Mouse (Mus musculus): ENCODE measurements around the gene Rtn4rl1.

Gene Rtn4rl1

GRCm38 (mm10) chr11:75190371-75190724 lies 3.2 kb upstream of the Rtn4rl1 start:
- DNase-seq: peak; percentile 90

- no peak for DNase-seq
These were observed 2.6 kb upstream of the Rtn4rl1 start, which contains the start of gene Dph1 for GRCm38 (mm10) chr11:75190905-75191441. Gene Dph1 (minus strand): TSS chr11:75191241.

DNA sequence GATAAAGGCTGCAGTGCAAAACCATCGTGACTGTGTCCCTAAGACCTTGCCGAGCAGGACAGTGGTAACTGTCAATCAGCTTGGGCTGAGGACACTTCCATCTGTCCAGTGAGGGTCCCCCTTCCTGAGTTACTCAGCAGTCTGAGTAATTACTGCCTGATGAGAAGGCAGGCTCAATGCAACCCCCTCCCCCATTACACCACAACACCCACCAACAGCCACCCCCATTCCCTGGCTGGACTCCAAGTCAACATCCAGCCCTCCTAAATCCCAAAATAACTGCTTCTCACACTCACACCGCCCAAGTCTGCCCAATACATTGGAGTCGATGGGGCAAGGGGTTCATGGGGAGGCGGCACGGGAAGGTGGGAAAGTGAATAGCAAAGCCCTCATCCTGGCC lies 1.7 kb upstream of the Rtn4rl1 start:
- no peak for DNase-seq

DNA sequence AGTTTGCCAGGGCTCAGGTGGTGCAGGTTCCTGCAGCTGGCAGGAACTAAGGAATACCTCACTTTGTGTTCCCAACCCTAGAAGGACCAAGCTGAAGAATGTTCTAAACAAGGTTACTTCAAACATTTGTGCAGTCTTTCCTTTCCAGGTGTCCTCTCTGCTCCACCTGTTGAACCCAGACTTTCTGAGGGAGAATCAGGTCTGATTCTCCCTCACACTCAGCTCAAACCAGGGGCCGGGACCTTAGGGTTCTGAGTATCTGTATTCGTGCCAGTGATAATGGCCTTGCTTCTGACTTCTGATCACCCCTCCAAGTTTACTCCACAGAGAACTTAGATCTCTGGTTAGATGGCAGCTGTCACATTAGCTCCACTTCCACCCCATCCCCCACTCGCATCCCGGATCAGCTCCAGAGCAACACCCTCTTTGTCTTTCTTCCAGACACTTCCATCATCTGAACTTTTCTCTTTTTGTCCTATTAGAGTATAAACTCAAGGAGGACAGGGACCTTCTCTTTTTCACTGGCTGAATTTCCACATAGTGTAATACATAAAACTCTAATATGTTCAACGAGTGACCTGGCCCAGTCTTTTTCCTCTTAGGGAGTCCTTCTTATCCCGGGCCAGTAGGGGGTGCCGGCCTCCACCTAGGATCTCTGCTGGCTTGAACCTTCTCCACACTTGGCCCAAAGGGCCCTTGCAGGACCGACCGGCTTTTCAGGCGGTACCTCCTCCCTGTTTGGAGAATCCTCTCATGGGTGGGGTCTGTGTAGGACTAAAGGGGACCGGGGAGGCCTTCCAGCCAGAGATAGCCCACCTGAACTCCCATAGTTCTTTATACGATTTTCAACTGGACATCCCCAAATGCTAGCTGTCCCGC lies 1.0 kb upstream of the Rtn4rl1 start:
- peak; percentile 87 for DNase-seq

- DNase-seq: no peak
These were observed 702 bp downstream of the Rtn4rl1 start for GRCm38 (mm10) chr11:75194121-75194849.

GRCm38 (mm10) chr11:75194850-75195461 lies 1.4 kb downstream of the Rtn4rl1 start:
- peak; percentile 67 for DNase-seq

- DNase-seq: no peak
These were observed 2.5 kb downstream of the Rtn4rl1 start for GRCm38 (mm10) chr11:75196131-75196530.

DNA sequence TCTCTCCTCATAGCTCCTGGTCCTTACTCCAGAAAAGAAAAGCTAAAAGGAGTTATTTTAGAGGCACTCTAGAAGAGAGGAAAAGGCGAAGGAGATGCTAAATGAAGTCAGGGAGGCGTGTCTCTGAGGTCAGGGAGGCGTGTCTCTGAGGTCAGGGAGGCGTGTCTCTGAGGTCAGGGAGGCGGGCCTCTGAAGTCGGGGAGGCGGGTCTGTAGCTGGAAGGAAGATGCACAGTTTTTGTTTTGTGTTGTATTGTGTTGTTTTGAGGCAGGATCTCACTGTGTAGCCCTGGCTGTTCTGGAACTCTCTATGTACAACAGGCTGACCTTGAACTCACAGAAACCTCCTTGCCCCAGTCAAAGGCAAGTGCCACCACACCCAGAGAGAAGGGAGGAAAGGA lies 4.4 kb downstream of the Rtn4rl1 start:
- no peak for DNase-seq

GRCm38 (mm10) chr11:75198792-75199191 lies 5.2 kb downstream of the Rtn4rl1 start:
- no peak for DNase-seq

- DNase-seq: no peak
These were observed 6.4 kb downstream of the Rtn4rl1 start for GRCm38 (mm10) chr11:75199951-75200350.

DNA sequence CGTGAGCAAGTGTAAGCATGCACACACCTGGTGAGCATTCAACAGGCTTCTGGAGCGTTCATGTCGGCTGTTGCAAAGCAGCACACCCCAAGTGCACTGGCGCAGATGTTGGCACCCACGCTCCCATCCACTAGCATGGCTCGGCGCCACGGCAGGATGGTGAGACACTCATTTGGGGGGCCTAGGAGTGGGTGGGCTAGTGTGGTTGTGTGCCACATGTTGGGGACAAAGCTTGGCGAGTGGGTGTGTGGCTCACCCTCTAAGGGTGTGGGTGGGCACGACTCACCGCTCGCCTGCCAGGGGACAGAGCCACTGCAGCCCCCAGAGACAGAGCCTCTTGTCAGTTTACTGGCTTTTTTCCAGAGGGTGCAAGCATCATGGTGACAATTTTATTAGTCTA lies 7.4 kb downstream of the Rtn4rl1 start:
- no peak for DNase-seq

GRCm38 (mm10) chr11:75201721-75202120 lies 8.1 kb downstream of the Rtn4rl1 start:
- DNase-seq: no peak

DNA sequence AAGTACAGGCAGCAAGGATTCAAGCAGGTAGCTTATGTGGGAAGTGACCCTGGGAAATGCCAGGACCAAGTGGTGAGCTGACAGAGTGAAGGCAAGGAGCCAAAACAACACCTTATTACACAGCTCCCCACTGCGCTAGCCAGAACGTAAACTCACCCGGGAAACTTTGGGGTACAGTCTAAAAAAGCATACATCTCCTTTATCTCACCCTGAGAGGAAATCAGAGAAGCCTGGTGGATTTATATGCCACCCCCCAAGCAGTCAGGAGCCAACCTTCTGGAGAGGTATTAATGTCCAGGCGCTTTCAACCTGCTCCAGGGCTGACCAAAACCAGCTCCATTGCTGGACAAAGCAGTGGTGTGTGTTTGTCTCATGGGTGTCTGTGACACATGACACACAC lies 10.3 kb downstream of the Rtn4rl1 start:
- no peak for DNase-seq

- DNase-seq: no peak
These were observed 10.9 kb downstream of the Rtn4rl1 start for GRCm38 (mm10) chr11:75204472-75204871.

- no peak for DNase-seq
These were observed 12.8 kb downstream of the Rtn4rl1 start for GRCm38 (mm10) chr11:75206347-75206746.

GRCm38 (mm10) chr11:75209363-75209762 lies 15.8 kb downstream of the Rtn4rl1 start:
- DNase-seq: no peak

- no peak for DNase-seq
These were observed 16.5 kb downstream of the Rtn4rl1 start for GRCm38 (mm10) chr11:75210093-75210492.

DNA sequence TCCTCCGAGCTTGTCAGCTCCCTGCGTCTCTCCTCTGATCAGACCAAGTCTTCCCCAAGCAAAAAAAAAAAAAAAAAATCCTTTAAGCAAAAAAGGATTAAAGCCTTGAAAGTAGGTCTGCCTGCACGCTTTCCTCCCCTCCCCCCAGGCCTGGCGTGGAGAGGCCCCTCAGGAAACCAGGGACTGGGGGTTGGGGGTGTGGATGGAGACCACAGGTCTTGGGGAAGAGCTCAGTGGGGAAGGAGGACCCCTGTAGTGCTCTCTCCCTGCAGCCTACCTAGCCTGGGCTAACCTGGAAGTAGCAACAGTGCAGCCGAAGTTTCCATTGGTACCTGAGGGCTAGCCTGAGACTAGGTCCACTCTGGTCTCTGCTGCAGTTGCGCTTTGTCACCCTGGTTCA lies 17.2 kb downstream of the Rtn4rl1 start:
- no peak for DNase-seq

DNA sequence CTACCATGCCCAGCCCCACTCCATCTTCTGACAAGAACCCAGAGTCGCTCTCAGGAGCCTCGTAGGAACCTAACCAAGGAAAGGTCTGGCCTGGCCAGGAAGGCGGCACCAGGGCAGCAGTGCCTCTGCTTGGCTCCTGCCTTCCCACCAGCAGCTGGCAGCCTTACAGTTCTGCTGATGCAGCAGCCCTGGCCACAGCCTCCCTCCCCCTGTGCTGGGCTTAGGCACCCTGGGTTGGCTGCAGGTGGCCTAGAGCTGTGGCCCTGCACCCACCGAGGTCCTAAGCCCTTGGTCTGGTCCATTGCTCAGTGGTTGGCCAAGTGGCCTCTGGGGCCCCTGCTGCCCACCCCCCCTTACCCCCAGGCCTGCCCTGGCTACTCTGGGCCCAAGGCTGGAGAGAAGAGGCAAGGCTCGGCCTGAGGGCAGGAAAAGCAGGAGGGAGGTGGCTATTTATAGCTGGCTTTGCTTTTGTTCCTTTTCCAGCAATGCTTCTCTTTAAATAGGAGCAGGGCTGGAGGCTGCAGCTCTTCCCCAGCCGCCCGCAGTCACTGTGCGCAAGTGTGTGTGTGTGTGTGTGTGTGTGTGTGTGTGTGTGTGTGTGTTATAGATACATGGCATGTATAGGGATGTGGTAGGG lies 18.6 kb downstream of the Rtn4rl1 start:
- peak; percentile 73 for DNase-seq

DNA sequence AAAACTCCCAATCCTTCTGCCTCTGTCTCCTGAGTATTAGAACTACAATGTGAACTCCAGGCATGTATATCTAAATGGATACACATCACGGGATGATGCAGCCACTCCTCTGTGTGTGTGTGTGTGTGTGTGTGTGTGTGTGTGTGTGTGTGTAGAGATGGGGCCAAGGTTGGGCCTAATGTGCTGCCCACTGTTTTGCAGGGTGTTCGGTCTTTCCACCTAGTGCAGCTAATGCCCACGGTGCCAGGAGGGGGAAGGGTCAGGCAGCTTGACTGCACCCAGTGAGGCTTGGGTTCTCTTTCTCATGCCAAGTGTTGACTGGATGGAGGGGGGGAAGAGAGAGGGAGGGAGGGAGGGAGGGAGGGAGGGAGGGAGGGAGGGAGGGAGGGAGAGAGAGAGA lies 19.3 kb downstream of the Rtn4rl1 start:
- DNase-seq: peak; percentile 65

DNA sequence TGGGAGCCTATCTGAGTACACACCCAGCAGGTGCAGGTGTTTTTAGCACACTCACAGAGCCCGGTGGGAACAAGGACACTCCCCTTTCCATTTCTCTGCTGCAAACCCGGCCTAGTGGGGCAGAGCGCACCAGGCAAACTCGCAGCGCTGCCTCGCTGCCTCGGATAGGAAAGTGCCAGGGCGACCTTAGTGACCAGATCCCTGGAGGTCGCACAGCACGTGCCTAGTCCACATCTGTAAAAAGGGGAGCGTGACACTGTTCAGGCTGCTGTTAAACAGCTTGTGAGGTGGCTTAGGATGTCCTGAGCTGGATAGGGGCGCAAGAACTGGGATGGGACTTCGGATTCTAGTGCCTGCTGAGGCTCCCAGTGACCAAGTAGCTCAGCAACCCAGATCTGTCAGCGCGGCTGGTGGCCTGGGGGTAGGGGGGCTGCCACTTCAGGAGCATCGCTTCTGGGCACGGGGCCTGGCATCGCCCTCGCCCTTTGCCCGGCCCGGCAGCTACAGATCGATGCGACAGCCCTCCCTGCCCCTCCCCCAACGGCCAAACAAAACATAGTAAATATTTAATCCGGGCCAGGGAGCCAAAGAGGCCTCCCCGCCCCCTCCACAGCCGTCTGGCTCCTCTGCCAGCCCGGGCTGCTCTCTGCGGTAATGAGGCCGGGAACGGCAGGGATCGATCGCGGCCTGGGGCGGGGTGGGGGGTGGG lies 19.9 kb downstream of the Rtn4rl1 start:
- peak; percentile 92 for DNase-seq
